Mouse (Mus musculus) hindbrain, embryonic 12.5 days (tissue): ENCODE results near the gene Ago4. TPM values are rescaled to one million over a fixed set of nuclear protein-coding genes. Genes with fewer than 3 reads are reported as not detected.
A peak's percentile ranks its signal among the peaks of the same experiment; 100 is the strongest.

Experiments used
- ATAC-seq: fragments of 200-750 bp; cut with Nextera tagmentation; 2 replicates; pipeline ENCODE4 v1.8.0; 2017; ENCODE audit warnings: moderate TSS enrichment; ENCODE audit not compliant: low FRiP score
- H3K27ac ChIP-seq: fragments of 300-500 bp; sonication (generic); 2 replicates; pipeline ENCODE4 v1.5.1; 2016; ENCODE audit warnings: mild to moderate bottlenecking
- H3K27me3 ChIP-seq: fragments of 300-500 bp; sonication (generic); 2 replicates; pipeline ENCODE4 v1.6.1; 2016; ENCODE audit warnings: mild to moderate bottlenecking
- H3K36me3 ChIP-seq: fragments of 300-500 bp; sonication (generic); 2 replicates; pipeline ENCODE4 v1.6.1; 2016; ENCODE audit warnings: mild to moderate bottlenecking
- H3K4me1 ChIP-seq: fragments of 300-500 bp; sonication (generic); 2 replicates; pipeline ENCODE4 v1.6.1; 2016
- H3K4me2 ChIP-seq: fragments of 300-500 bp; sonication (generic); replicated peaks from 2 replicates; pipeline ENCODE4 v1.6.1; 2016; ENCODE audit warnings: mild to moderate bottlenecking
- H3K4me3 ChIP-seq: fragments of 300-500 bp; sonication (generic); 2 replicates; pipeline ENCODE4 v1.5.1; 2016; ENCODE audit warnings: mild to moderate bottlenecking
- H3K9ac ChIP-seq: fragments of 300-500 bp; sonication (generic); 2 replicates; pipeline ENCODE4 v1.6.1; 2016; ENCODE audit warnings: mild to moderate bottlenecking, moderate library complexity
- H3K9me3 ChIP-seq: fragments of 300-500 bp; sonication (generic); replicated peaks from 2 replicates; pipeline ENCODE4 v1.6.1; 2016; ENCODE audit warnings: mild to moderate bottlenecking
- WGBS: fragments of 180-500 bp; shearing (Covaris S2); methylation state at CpG from one replicate; pipeline ENCODE4 v1.1.7; 2016; 5-methylcytosine and 5-hydroxymethylcytosine counted together
- polyA plus RNA-seq: library from polyadenylated mRNA; unstranded; fragments of >200 nt; fragmentation: Nextera tagmentation; extraction: Ambion mirVana; gene quantifications from 2 replicates; pipeline ENCODE4 v1.2.1, GENCODE M21; 2016

Ago4 gene
- 8.0 and 8.2 TPM in 2 replicates for polyA plus RNA-seq

DNA sequence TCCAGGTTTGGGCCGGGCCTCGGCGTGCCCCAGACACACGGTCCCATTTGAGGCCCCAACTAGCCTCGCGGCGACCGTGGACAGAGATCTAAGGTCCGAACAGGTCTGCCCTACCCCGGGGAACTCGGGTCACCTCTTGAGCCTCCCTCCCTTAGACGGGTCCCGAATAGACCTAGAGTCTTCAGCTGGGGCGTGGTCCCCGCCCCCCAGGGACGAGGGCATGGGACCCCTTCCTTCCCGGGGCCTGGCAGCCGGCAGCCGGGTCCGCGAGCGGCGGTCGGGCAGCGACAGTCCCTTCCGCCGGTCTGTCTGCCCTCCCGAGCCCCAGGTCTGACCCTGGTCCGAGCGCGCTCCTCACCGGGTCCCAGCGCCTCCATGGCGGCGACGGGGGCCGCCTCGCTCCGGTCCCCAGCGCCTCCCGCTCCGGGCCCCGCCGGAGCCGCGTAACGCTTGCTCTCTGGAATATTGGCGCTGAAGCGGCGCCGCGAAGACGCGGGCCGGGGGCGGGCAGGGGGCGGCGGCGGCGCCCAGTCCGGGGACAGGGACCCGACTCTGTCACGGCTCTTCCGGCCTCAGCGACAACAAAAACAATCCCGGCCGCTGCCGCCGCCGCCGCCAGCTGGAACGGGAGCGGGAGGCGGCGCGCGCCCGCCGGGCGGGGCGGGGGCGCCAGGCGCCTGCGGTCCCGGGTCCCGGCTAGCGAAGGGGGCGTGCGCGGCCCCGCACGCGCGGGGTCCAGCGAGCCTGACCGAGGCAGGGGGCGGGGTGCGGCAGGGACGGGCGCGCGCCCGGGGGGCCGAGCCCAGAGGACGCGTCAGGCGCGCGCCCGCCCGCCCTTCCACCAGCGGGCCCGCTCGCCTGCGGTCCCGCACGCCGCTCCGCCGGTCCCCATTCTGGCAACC is at the start of gene Ago4:
TSS of gene Ago4 (minus strand) at position 646 of the 902 bp plus-strand sequence.
- H3K27ac ChIP-seq: peak within 1 kb of the TSS; percentile 87
- ATAC-seq: peak; percentile 91
- peak within 1 kb of the TSS; percentile 69 for H3K4me2 ChIP-seq
- under 1% methylated on average over 98 of the region's 120 CpGs for WGBS
- peaks cover 9% of the 10 kb centered on the region for H3K4me1 ChIP-seq
- peaks cover 3% of the 10 kb centered on the region; the same call in 1 of the 2 replicates for H3K27me3 ChIP-seq
- peak within 1 kb of the TSS; percentile 91 for H3K9ac ChIP-seq
- no peaks in the 10 kb centered on the region for H3K9me3 ChIP-seq
- H3K36me3 ChIP-seq: no peaks in the 10 kb centered on the region
- peak within 1 kb of the TSS; percentile 84 for H3K4me3 ChIP-seq

DNA sequence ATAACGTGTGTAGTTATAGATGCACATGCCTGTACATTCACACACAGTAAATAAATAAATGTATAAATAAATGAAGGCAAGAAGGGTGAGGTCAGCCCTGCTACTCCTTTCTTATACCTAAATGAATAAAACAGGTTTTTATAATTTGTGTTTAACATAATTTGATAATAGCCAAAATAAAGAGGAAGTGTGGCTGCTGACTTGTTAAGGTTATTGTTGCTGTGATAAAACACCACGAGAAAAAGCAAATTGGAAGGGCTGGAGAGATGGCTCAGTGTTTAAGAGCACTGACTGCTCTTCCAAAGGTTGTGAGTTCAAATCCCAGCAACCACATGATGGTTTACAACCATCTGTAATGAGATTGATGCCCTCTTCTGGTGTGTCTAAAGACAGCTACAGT is 45.8 kb upstream of the Ago4 start:
- no peak for ATAC-seq

DNA sequence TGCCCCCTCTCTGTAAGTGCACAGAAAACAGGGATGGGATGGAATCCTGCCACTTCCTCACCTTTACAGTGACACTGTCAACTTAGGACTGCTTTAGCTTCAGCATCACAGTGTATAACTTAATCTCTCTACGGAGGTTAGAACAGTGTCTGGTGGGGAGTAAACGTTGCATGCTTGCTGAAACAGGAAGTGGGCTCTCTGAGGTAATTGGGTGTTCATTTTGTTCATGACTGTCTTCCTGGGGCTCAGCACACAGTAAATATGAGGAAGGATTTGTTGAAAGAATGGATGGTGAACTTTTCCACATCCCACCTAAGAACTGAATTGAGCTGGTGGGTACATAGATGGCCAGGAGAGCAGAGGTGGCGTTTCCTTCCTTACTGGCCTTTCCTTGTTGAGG is 44.6 kb upstream of the Ago4 start:
- Histone ChIP-seq H3K4me3 (no peak overlapping the region), H3K4me2 (no peak overlapping the region), H3K27me3 (no peaks in the 10 kb centered on the region), H3K9ac (no peak overlapping the region), H3K36me3 (peaks cover 79% of the 10 kb centered on the region), H3K9me3 (no peaks in the 10 kb centered on the region), H3K4me1 (no peaks in the 10 kb centered on the region), H3K27ac (no peak overlapping the region)
- no peak for ATAC-seq
- WGBS: 96% methylated on average over 3 of the region's 3 CpGs

More for the DNA sequence above, 45.8 kb upstream of the Ago4 start:
- Histone ChIP-seq H3K4me3 (no peak overlapping the region), H3K4me1 (no peaks in the 10 kb centered on the region), H3K4me2 (no peak overlapping the region), H3K36me3 (peaks cover 76% of the 10 kb centered on the region), H3K9ac (no peak overlapping the region), H3K27me3 (no peaks in the 10 kb centered on the region), H3K9me3 (no peaks in the 10 kb centered on the region), H3K27ac (no peak overlapping the region)
- WGBS: 89% methylated on average over 2 of the region's 2 CpGs

DNA sequence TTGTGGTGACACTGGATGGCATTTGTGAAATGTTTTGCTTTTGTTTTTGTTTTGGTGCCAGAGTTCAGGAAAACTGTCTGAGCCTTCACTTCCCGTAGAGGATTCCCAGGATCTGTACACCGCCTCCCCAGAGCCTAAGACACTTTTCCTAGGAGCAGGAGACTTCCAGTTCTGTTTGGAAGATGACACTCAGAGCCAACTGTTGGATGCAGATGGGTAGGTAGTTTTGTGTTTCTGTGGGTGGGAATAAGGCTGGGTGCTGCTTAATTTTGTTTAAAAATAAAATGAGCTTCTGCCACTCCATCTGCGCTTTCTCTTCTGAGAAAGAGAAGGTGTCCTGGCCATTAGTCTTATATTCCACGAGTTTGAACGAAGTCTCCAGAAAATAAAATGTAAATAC is 43.0 kb upstream of the Ago4 start:
- no peaks in the 10 kb centered on the region for H3K4me1 ChIP-seq
- WGBS: 91% methylated on average over 5 of the region's 5 CpGs
- ATAC-seq: no peak
- H3K4me2 ChIP-seq: no peak overlapping the region
- H3K27me3 ChIP-seq: no peaks in the 10 kb centered on the region
- peaks cover 90% of the 10 kb centered on the region for H3K36me3 ChIP-seq
- H3K4me3 ChIP-seq: no peak overlapping the region
- no peak overlapping the region for H3K9ac ChIP-seq
- H3K9me3 ChIP-seq: no peaks in the 10 kb centered on the region
- H3K27ac ChIP-seq: no peak overlapping the region

DNA sequence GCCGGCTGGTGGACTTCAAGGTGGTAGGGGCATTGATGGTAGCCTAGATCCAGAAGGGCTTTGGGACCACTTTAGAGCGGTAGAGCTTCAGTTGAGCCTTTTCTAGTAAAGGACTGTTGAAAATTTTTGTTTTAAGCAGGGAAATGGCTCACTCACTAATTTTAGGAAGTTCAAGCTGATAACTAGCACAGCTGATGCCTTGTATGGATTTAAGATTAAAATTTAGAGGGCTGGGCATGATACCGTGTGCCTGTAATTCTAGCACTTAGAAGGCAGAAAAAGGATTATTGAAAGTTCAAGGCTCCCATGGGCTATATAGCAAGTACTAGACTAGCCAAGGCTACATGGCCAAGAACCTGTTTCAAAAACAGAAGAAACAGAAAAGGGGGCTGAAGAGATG is 36.5 kb upstream of the Ago4 start:
- no peaks in the 10 kb centered on the region for H3K9me3 ChIP-seq
- no peak overlapping the region for H3K27ac ChIP-seq
- no peaks in the 10 kb centered on the region for H3K4me1 ChIP-seq
- H3K4me2 ChIP-seq: no peak overlapping the region
- peaks cover 62% of the 10 kb centered on the region for H3K36me3 ChIP-seq
- WGBS: 96% methylated on average over 3 of the region's 3 CpGs
- ATAC-seq: no peak
- H3K27me3 ChIP-seq: no peaks in the 10 kb centered on the region
- no peak overlapping the region for H3K4me3 ChIP-seq
- H3K9ac ChIP-seq: no peak overlapping the region

DNA sequence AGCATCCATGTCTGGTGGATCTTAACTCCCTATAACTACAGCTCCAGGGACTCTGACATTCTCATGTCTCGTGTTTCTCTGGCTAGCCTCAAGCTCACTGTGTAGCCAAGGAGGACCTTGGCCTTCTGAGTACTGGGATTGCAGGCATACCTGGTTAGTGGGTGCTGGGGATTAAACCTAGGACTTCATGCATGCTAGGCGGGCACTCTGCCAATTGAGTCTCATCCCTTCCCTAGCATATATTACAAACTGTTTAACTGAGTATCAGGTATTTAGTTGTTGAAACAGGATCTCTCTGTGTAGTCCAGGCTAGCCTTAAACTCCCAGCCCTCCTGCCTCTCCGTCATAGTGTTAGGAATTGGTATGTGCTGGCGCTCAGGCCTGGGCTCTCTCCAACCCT is 34.0 kb upstream of the Ago4 start:
- Histone ChIP-seq H3K4me2 (no peak overlapping the region), H3K27ac (no peak overlapping the region), H3K36me3 (peaks cover 48% of the 10 kb centered on the region), H3K4me3 (no peak overlapping the region), H3K27me3 (no peaks in the 10 kb centered on the region), H3K9ac (no peak overlapping the region), H3K9me3 (no peaks in the 10 kb centered on the region), H3K4me1 (no peaks in the 10 kb centered on the region)
- ATAC-seq: no peak
- WGBS: 90% methylated on average over 4 of the region's 4 CpGs

DNA sequence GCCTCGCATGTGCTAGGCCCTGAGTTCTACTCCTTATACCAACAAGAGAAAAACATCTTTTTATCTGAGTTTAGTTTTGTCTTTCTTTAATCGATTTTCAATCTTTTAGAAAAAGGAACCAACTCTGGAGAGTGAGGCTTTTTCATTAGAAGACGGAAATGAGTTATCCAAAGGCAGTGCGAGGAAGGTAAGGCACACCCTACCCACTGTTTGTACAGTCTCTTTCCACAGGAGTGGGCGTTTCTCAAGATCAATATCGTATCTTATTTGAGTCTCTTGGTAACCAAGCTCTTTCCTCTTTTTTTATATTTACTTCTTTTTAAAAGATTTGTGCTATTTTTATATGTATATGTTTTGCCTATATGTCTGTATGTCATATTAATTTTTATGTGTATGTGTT is 30.5 kb upstream of the Ago4 start:
- Histone ChIP-seq H3K36me3 (peaks cover 46% of the 10 kb centered on the region), H3K4me2 (no peak overlapping the region), H3K4me3 (no peak overlapping the region), H3K4me1 (no peaks in the 10 kb centered on the region), H3K27ac (no peak overlapping the region), H3K9me3 (no peaks in the 10 kb centered on the region), H3K9ac (no peak overlapping the region), H3K27me3 (no peaks in the 10 kb centered on the region)
- ATAC-seq: no peak
- 94% methylated on average over 6 of the region's 6 CpGs for WGBS

DNA sequence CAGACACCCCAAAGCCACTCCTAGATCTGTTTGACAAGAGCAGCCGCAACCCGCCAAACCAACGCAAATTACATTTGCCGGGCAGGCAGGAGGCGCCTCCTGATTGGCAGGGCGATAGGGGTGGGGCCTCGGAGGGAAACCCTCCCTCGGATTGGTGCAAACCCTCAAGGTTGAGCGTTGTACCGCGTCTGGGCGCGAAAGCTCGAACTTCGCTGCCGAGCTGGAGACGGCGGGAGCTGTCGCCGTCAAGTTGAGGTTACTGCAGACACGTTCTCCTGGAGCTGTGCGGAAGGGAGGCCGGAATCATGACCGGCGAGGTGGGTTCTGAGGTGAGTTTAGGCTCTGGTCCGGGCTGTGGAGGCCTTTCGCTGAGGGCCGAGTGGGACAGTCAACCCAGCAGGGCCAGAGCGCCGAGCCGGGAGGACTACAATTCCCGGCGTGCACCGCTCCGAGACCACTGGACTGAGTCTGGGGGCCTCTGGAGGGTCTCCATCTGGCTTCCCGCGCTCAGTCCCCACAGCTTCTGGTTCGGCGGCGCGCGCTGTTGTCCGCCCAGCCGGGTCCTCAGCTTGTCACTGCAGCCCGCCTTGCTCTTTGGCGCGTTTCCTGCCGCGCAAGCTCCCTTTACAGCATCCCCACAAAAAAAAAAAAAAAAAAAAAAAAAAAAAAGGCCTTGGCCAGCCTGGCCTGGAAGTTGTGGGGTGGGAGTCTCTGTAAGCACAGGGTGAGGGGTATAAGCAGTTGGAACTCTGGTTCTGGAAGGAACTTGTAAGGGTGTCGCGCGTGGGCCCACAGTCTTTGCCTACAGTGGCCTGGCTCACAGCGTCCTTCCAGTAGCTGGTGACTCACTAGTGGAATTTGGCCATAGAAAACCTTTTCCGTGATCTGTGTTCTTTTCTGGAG is 23.8 kb upstream of the Ago4 start, which contains the start of gene Clspn:
TSS of gene Clspn (plus strand) at position 127 of the 903 bp plus-strand sequence.
- WGBS: under 1% methylated on average over 52 of the region's 54 CpGs
- peaks cover 6% of the 10 kb centered on the region for H3K4me1 ChIP-seq
- H3K9me3 ChIP-seq: no peaks in the 10 kb centered on the region
- peak; percentile 97 for ATAC-seq
- no peaks in the 10 kb centered on the region for H3K27me3 ChIP-seq
- peak within 1 kb of the TSS; percentile 72 for H3K4me3 ChIP-seq
- H3K9ac ChIP-seq: peak within 1 kb of the TSS; percentile 66
- peaks cover 7% of the 10 kb centered on the region; the same call in 1 of the 2 replicates for H3K36me3 ChIP-seq
- peak within 1 kb of the TSS; percentile 53; the same call in 1 of the 2 replicates for H3K27ac ChIP-seq
- H3K4me2 ChIP-seq: peak within 1 kb of the TSS; percentile 66

DNA sequence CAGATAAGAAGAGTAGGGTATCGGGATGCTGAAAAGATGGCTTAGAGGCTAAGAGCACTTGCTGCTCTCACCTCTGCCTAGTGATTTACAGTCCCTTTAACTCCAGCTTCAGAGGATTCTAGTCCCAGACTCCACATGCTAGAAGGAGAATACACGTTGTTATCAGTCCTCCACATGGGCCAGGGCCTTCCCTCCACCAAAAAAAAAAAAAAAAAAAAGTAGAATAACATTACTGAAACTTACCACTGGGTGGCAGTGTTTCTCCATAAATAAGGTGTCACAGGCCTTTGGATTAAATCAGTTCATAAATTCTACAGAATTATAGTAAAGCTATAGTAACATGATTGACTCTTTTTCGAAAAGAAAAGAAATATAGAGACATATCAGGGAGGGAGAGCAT is 21.2 kb upstream of the Ago4 start:
- Histone ChIP-seq H3K27me3 (no peaks in the 10 kb centered on the region), H3K4me3 (no peak overlapping the region), H3K9me3 (no peaks in the 10 kb centered on the region), H3K4me1 (peaks cover 6% of the 10 kb centered on the region), H3K9ac (no peak overlapping the region), H3K4me2 (no peak overlapping the region), H3K27ac (no peak overlapping the region), H3K36me3 (no peaks in the 10 kb centered on the region)
- ATAC-seq: no peak
- whole genome bisulfite sequencing: 34% methylated on average over 3 of the region's 3 CpGs

DNA sequence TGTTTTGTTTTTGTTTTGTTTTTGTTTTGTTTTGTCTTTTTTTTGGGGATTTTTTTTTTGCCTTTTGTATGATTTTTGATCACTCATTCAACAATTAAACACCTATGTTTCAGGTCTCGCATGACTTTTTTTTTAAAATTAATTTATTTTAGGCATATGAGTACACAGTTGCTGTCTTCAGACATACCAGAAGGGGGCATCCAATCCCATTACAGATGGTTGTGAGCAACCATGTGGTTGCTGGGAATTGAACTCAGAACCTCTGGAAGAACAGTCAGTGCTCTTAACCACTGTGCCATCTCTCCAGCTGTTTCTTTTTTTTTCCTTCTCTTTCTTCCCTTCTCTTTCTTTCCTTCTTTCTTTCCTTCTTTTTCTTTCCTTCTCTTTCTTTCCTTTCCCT is 20.4 kb upstream of the Ago4 start:
- Histone ChIP-seq H3K9ac (no peak overlapping the region), H3K4me1 (peaks cover 6% of the 10 kb centered on the region), H3K4me3 (no peak overlapping the region), H3K9me3 (no peaks in the 10 kb centered on the region), H3K27ac (no peak overlapping the region), H3K36me3 (no peaks in the 10 kb centered on the region), H3K27me3 (no peaks in the 10 kb centered on the region), H3K4me2 (no peak overlapping the region)
- ATAC-seq: no peak
- 83% methylated on average over 1 of the region's 1 CpGs for WGBS

DNA sequence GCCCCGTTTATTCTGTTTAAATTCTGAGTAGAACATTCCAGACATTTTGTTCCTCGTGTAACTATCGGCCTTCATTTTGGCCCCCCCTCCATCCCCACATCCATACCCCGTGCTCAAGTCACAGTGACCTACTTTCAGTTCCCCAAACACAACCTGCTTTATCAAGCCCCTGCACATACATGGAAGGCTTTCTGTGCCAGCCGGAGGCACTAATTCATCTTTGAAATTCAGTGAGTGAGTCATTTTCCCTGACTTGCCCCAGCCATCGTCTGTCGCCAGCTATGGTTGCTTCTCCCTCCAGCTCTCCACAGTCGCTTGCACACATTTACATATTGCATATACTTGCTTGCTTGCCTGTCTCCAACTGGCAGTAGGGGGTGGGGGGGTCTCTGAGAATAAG is 19.8 kb upstream of the Ago4 start:
- no peak for ATAC-seq
- 75% methylated on average over 8 of the region's 8 CpGs for WGBS
- Histone ChIP-seq H3K9me3 (no peaks in the 10 kb centered on the region), H3K27ac (no peak overlapping the region), H3K27me3 (no peaks in the 10 kb centered on the region), H3K4me3 (no peak overlapping the region), H3K9ac (no peak overlapping the region), H3K4me1 (peaks cover 6% of the 10 kb centered on the region), H3K4me2 (no peak overlapping the region), H3K36me3 (no peaks in the 10 kb centered on the region)

DNA sequence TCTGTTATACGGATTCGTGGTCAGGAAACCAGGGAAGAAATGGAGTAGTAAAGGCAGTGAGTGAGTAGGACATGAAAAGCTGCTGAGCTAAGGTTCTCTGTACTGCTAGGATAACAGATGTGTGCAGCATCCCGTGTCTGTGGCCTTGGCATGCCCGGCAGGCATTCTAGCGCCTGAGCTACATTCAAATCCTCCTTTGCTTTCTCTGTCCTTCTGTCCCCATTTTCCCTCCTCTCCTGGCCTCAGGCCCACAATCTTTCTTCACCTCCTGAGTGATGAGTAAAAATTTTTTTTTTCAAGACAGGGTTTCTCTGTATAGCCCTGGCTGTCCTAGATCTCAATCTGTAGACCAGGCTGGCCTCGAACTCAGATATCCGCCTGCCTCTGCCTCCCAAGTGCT is 18.9 kb upstream of the Ago4 start:
- H3K9ac ChIP-seq: no peak overlapping the region

More for the DNA sequence above, 18.9 kb upstream of the Ago4 start:
- Histone ChIP-seq H3K36me3 (no peaks in the 10 kb centered on the region), H3K4me1 (peaks cover 6% of the 10 kb centered on the region), H3K4me2 (no peak overlapping the region), H3K4me3 (no peak overlapping the region), H3K9me3 (no peaks in the 10 kb centered on the region), H3K27me3 (no peaks in the 10 kb centered on the region), H3K27ac (no peak overlapping the region)
- no peak for ATAC-seq
- WGBS: 76% methylated on average over 7 of the region's 7 CpGs
